Mouse (Mus musculus) liver, embryonic 13.5 days (tissue): ENCODE results near the gene Mrpl46. TPM values are rescaled to one million over a fixed set of nuclear protein-coding genes. Genes with fewer than 3 reads are reported as not detected.

Experiments used
- ATAC-seq: fragments of 200-750 bp; cut with Nextera tagmentation; 2 replicates; pipeline ENCODE4 v1.8.0; 2017; ENCODE audit warnings: low read depth, mild to moderate bottlenecking, moderate number of reproducible peaks, moderate library complexity
- DNase-seq: peaks from one replicate; pipeline ENCODE4 v3.0.0; 2022
- H3K27ac ChIP-seq: fragments of 300-500 bp; sonication (generic); 2 replicates; pipeline ENCODE4 v1.5.1; 2015; ENCODE audit warnings: moderate library complexity, mild to moderate bottlenecking, inconsistent platforms
- H3K27me3 ChIP-seq: fragments of 300-500 bp; sonication (generic); 2 replicates; pipeline ENCODE4 v1.6.1; 2015; ENCODE audit warnings: mild to moderate bottlenecking, inconsistent platforms
- H3K36me3 ChIP-seq: fragments of 300-500 bp; sonication (generic); 2 replicates; pipeline ENCODE4 v1.6.1; 2015; ENCODE audit warnings: mild to moderate bottlenecking, inconsistent platforms
- H3K4me1 ChIP-seq: fragments of 300-500 bp; sonication (generic); replicated peaks from 2 replicates; pipeline ENCODE4 v1.6.1; 2015; ENCODE audit warnings: inconsistent platforms
- H3K4me2 ChIP-seq: fragments of 300-500 bp; sonication (generic); 2 replicates; pipeline ENCODE4 v1.6.1; 2015; ENCODE audit warnings: inconsistent platforms, mild to moderate bottlenecking, moderate library complexity
- H3K4me3 ChIP-seq: fragments of 300-500 bp; sonication (generic); replicated peaks from 2 replicates; pipeline ENCODE4 v1.5.1; 2015; ENCODE audit warnings: mild to moderate bottlenecking, inconsistent platforms
- H3K9ac ChIP-seq: fragments of 300-500 bp; sonication (generic); 2 replicates; pipeline ENCODE4 v1.6.1; 2015; ENCODE audit warnings: mild to moderate bottlenecking, inconsistent platforms
- H3K9me3 ChIP-seq: fragments of 300-500 bp; sonication (generic); replicated peaks from 2 replicates; pipeline ENCODE4 v1.6.1; 2016; ENCODE audit warnings: inconsistent platforms
- WGBS: fragments of 180-500 bp; shearing (Covaris S2); methylation state at CpG from one replicate; pipeline ENCODE4 v1.1.7; 2015; ENCODE audit not compliant: insufficient replicate concordance; 5-methylcytosine and 5-hydroxymethylcytosine counted together
- polyA plus RNA-seq: library from polyadenylated mRNA; unstranded; fragments of >200 nt; fragmentation: Nextera tagmentation; extraction: Ambion mirVana; gene quantifications from 2 replicates; pipeline ENCODE4 v1.2.1, GENCODE M21; 2015

Mrpl46 gene
- polyA plus RNA-seq = 62.5 and 63.4 TPM in 2 replicates

GRCm38 (mm10) chr7:78782639-78783581, at the start of gene Mrpl46, which contains the start of gene Mrps11:
Gene Mrpl46 (minus strand): TSS chr7:78783531.
Gene Mrps11 (plus strand): TSS chr7:78783119.
- under 1% methylated on average over 44 of the region's 44 CpGs for WGBS
- ATAC-seq = peak; percentile 98

DNA sequence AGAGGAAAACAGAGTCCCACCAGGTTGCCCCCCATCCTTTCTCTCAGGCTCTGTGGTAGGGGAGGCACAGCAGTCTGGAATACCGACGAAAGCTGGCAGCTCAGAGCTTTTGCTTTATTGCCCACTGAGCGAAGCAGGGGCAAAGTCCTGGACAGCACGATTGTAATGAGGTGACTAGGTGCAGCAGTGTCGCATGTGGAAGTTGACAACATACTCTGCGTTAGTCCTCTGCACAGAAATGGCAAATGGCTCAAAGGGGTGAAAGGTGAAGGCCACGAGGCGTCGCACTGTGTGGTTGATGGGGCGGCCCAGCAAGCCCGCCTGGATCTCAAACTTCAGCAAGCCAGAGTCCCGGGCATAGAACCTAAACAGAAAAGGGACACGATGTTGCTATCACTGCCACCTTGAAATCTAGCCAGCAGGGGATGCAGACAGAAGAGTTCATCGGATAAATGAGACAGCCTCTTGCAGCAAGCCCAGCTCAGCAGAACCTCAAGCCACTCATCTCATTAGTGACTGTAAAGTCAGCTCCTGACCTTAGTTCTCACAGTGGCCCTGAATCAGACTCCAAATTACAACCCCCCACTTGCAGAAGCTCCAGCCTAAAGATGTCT, 44.5 kb upstream of the Mrpl46 start:
- Histone ChIP-seq H3K4me2 (no peak overlapping the region), H3K36me3 (peaks cover 44% of the 10 kb centered on the region), H3K4me3 (no peak overlapping the region), H3K9ac (no peak overlapping the region), H3K27ac (no peak overlapping the region), H3K27me3 (no peaks in the 10 kb centered on the region), H3K9me3 (no peaks in the 10 kb centered on the region), H3K4me1 (no peaks in the 10 kb centered on the region)
- DNase-seq (no peak), ATAC-seq (peak; percentile 34; the same call in 1 of the 2 replicates)
- WGBS = 78% methylated on average over 14 of the region's 14 CpGs

More at GRCm38 (mm10) chr7:78782639-78783581, at the start of gene Mrpl46, which contains the start of gene Mrps11:
- Histone ChIP-seq H3K4me1 (peaks cover 38% of the 10 kb centered on the region), H3K9ac (peak within 1 kb of the TSS; percentile 92), H3K9me3 (no peaks in the 10 kb centered on the region), H3K4me2 (peak within 1 kb of the TSS; percentile 87), H3K27ac (peak within 1 kb of the TSS; percentile 45), H3K36me3 (peaks cover 56% of the 10 kb centered on the region), H3K4me3 (peak within 1 kb of the TSS; percentile 90), H3K27me3 (no peaks in the 10 kb centered on the region)
- DNase-seq = peak; percentile 83

- DNase-seq (no peak), ATAC-seq (no peak; the same call in 1 of the 2 replicates)
- H3K4me2 ChIP-seq = no peak overlapping the region
- WGBS = 65% methylated on average over 9 of the region's 9 CpGs
- no peak overlapping the region for H3K9ac ChIP-seq
- H3K4me3 ChIP-seq = no peak overlapping the region
- no peak overlapping the region for H3K27ac ChIP-seq
- H3K27me3 ChIP-seq = no peaks in the 10 kb centered on the region
- H3K4me1 ChIP-seq = no peaks in the 10 kb centered on the region
- peaks cover 47% of the 10 kb centered on the region for H3K36me3 ChIP-seq
- H3K9me3 ChIP-seq = no peaks in the 10 kb centered on the region
Measured at GRCm38 (mm10) chr7:78826682-78827385, 43.5 kb upstream of the Mrpl46 start.

- H3K27me3 ChIP-seq = no peaks in the 10 kb centered on the region
- H3K9ac ChIP-seq = no peak overlapping the region
- ATAC-seq (peak; percentile 64; the same call in 1 of the 2 replicates), DNase-seq (no peak)
- 43% methylated on average over 12 of the region's 12 CpGs for WGBS
- peaks cover 12% of the 10 kb centered on the region for H3K4me1 ChIP-seq
- H3K36me3 ChIP-seq = peaks cover 12% of the 10 kb centered on the region; the same call in 1 of the 2 replicates
- H3K27ac ChIP-seq = no peak overlapping the region
- H3K4me2 ChIP-seq = no peak overlapping the region
- H3K9me3 ChIP-seq = no peaks in the 10 kb centered on the region
- no peak overlapping the region for H3K4me3 ChIP-seq
Measured at GRCm38 (mm10) chr7:78818336-78818735, 35.0 kb upstream of the Mrpl46 start.

DNA sequence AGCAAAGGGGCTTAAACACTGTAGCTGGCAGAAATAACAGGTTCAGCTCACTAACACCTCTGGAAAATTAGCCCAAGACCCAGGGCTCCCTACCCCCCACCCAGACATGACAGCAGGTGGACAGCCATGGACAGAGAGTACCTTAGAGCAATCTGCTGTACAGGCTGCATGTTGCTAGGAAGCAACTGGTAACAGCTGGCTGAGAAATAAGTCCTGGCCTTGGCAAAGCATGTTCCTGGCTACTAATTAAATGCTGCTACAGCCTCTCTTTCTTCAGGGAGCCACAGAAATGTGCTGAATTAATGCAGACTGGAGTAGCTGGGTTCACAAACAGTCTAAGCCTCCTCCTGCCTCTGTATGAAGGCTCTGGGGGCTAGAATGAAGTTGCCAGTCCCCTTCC, 31.4 kb upstream of the Mrpl46 start:
- Histone ChIP-seq H3K36me3 (no peaks in the 10 kb centered on the region), H3K27me3 (no peaks in the 10 kb centered on the region), H3K27ac (no peak overlapping the region), H3K9me3 (no peaks in the 10 kb centered on the region), H3K4me1 (peaks cover 13% of the 10 kb centered on the region), H3K9ac (no peak overlapping the region), H3K4me2 (no peak overlapping the region), H3K4me3 (no peak overlapping the region)
- DNase-seq (no peak), ATAC-seq (no peak)

GRCm38 (mm10) chr7:78813791-78814190, 30.5 kb upstream of the Mrpl46 start:
- Histone ChIP-seq H3K9ac (no peak overlapping the region), H3K4me1 (peaks cover 16% of the 10 kb centered on the region), H3K4me2 (no peak overlapping the region), H3K27me3 (no peaks in the 10 kb centered on the region), H3K4me3 (no peak overlapping the region), H3K9me3 (no peaks in the 10 kb centered on the region), H3K27ac (no peak overlapping the region), H3K36me3 (no peaks in the 10 kb centered on the region)
- ATAC-seq (no peak), DNase-seq (no peak)
- whole genome bisulfite sequencing = 78% methylated on average over 6 of the region's 6 CpGs

DNA sequence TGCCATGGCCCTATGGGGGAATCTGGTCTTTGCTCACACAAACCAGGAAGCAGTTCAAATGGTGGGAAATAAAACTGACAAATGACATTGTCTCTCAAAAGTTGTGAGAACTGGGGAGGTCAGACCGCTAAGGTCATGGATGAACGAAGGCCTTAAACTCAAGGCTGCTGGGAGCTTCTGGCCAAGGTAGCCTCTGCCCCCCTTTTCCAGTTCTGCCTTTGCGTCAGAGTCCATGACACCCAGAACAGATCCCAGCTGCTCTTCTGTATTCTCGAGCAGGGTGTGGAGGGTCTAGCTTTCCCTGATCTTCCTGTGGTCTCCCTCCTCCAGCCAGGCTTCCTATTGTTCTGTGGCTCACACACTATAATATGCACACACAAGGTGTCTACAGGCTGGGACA, 23.9 kb upstream of the Mrpl46 start:
- no peak overlapping the region for H3K9ac ChIP-seq
- no peak for ATAC-seq

DNA sequence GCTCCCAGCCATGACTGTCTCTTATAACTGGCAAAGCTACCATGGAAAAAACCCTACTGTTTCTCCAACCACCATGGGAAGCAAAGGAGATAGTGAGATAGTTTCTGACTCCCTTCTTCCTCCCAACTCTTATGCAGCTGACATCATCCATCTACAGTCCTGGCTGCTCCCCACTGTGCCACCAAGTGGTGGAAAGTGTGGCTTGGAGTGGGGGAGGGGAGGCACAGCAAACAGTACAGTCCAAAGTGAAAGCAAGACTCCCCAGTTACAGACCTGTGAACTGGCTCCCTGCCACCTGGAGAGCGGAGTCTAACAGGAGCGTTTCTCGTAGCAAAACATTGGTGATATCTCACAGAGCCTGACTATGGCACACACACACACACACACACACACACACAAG, 20.5 kb upstream of the Mrpl46 start:
- Histone ChIP-seq H3K9ac (no peak overlapping the region), H3K27me3 (no peaks in the 10 kb centered on the region), H3K36me3 (no peaks in the 10 kb centered on the region), H3K27ac (peak overlapping the region; percentile 50; the same call in 1 of the 2 replicates), H3K4me2 (no peak overlapping the region), H3K9me3 (no peaks in the 10 kb centered on the region), H3K4me1 (peaks cover 46% of the 10 kb centered on the region), H3K4me3 (no peak overlapping the region)
- no peak for ATAC-seq
- 64% methylated on average over 3 of the region's 3 CpGs for WGBS
- no peak for DNase-seq

More for the DNA sequence above, 23.9 kb upstream of the Mrpl46 start:
- no peaks in the 10 kb centered on the region for H3K36me3 ChIP-seq
- peaks cover 17% of the 10 kb centered on the region for H3K4me1 ChIP-seq
- H3K27me3 ChIP-seq = no peaks in the 10 kb centered on the region
- no peak overlapping the region for H3K4me2 ChIP-seq
- H3K27ac ChIP-seq = no peak overlapping the region
- DNase-seq = no peak
- WGBS = 76% methylated on average over 4 of the region's 4 CpGs
- H3K9me3 ChIP-seq = no peaks in the 10 kb centered on the region
- no peak overlapping the region for H3K4me3 ChIP-seq

DNA sequence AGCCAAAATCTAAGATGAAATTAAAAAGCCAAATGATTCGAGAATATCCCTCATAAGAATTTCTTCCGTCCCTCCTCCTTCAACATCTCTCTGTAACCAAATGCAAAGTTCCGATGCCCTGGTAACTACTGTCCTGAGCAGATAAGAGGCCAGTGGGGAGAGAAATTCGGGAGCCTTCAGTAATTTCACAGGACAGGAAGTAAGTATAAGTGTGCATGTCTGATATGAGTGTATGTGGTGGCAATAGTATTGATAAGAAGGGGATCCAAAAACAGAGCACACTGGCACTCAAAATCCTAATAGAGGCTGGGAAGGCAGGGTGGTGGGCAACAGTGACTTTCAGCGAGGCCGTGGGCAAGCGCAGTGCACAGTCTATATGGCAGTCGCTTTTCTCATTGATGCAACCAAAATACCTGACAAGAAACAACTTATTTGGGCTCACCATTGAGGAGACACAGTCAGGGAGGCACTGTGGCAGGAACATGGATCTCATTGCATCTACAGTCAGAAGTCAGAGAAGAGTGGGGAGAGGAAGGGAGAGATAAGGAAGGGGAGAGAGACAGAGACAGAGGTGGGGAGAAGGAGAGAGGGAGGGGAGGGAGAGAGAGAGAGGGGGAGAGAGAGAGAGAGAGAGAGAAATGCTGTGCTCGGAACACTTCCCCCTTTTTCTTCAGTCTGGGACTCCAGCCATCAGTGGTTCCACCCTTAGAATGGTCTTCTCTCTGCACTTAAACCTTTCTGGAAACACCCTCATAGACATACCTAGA, 16.6 kb upstream of the Mrpl46 start:
- 12% methylated on average over 9 of the region's 9 CpGs for WGBS
- H3K4me3 ChIP-seq = peak overlapping the region; percentile 25
- H3K27me3 ChIP-seq = no peaks in the 10 kb centered on the region
- peak overlapping the region; percentile 63 for H3K4me2 ChIP-seq
- ATAC-seq (peak; percentile 94), DNase-seq (peak; percentile 66)
- H3K9ac ChIP-seq = peak overlapping the region; percentile 31
- H3K27ac ChIP-seq = peak overlapping the region; percentile 94
- no peaks in the 10 kb centered on the region for H3K36me3 ChIP-seq
- H3K4me1 ChIP-seq = peaks cover 86% of the 10 kb centered on the region
- H3K9me3 ChIP-seq = no peaks in the 10 kb centered on the region

DNA sequence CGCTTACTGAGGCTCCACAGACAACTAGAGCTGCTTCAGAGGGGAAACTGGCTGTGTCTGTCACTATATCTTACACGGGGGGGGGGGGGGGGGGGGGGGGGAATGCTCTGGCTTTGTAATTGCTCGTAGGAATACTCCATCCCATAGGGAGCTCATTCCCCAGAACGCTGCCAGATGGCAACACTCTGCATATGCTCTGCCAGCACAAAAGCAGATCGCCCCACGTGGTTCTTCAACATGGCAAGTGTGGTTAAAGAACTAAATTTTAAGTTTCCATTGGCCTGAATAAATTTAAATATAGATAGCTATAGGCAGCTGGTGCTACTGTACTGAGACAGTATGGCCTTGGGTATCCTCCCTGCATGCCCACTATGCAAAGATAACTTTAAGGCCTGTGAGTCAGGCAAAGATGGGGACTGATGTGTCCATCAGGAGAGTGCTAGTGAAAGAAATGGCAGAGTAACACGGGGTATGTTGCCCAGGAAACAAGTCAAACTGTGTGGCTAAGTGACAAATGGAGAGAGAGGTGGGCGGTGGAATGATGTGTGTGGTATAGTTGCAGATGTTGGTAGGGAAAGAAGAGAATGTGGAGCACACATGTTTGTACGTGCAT, 14.6 kb upstream of the Mrpl46 start:
- no peak overlapping the region for H3K9ac ChIP-seq
- peak overlapping the region; percentile 20; the same call in 1 of the 2 replicates for H3K27ac ChIP-seq
- no peak overlapping the region for H3K4me3 ChIP-seq
- no peaks in the 10 kb centered on the region for H3K9me3 ChIP-seq
- ATAC-seq (no peak), DNase-seq (no peak)
- WGBS = 64% methylated on average over 9 of the region's 9 CpGs
- H3K27me3 ChIP-seq = no peaks in the 10 kb centered on the region
- peaks cover 6% of the 10 kb centered on the region for H3K36me3 ChIP-seq
- peaks cover 91% of the 10 kb centered on the region for H3K4me1 ChIP-seq
- no peak overlapping the region for H3K4me2 ChIP-seq
